Mouse (Mus musculus) liver, embryonic 13.5 days (tissue): Measurements from ENCODE around the gene Armh3. TPM values are rescaled to one million over a fixed set of nuclear protein-coding genes. Genes with fewer than 3 reads are reported as not detected.

Experiments used
- ATAC-seq: fragments of 200-750 bp; cut with Nextera tagmentation; 2 replicates; pipeline ENCODE4 v1.8.0; 2017; ENCODE audit warnings: low read depth, mild to moderate bottlenecking, moderate number of reproducible peaks, moderate library complexity
- DNase-seq: peaks from one replicate; pipeline ENCODE4 v3.0.0; 2022
- H3K27ac ChIP-seq: fragments of 300-500 bp; sonication (generic); 2 replicates; pipeline ENCODE4 v1.5.1; 2015; ENCODE audit warnings: moderate library complexity, mild to moderate bottlenecking, inconsistent platforms
- H3K27me3 ChIP-seq: fragments of 300-500 bp; sonication (generic); 2 replicates; pipeline ENCODE4 v1.6.1; 2015; ENCODE audit warnings: mild to moderate bottlenecking, inconsistent platforms
- H3K36me3 ChIP-seq: fragments of 300-500 bp; sonication (generic); 2 replicates; pipeline ENCODE4 v1.6.1; 2015; ENCODE audit warnings: mild to moderate bottlenecking, inconsistent platforms
- H3K4me1 ChIP-seq: fragments of 300-500 bp; sonication (generic); replicated peaks from 2 replicates; pipeline ENCODE4 v1.6.1; 2015; ENCODE audit warnings: inconsistent platforms
- H3K4me2 ChIP-seq: fragments of 300-500 bp; sonication (generic); 2 replicates; pipeline ENCODE4 v1.6.1; 2015; ENCODE audit warnings: inconsistent platforms, mild to moderate bottlenecking, moderate library complexity
- H3K4me3 ChIP-seq: fragments of 300-500 bp; sonication (generic); replicated peaks from 2 replicates; pipeline ENCODE4 v1.5.1; 2015; ENCODE audit warnings: mild to moderate bottlenecking, inconsistent platforms
- H3K9ac ChIP-seq: fragments of 300-500 bp; sonication (generic); 2 replicates; pipeline ENCODE4 v1.6.1; 2015; ENCODE audit warnings: mild to moderate bottlenecking, inconsistent platforms
- H3K9me3 ChIP-seq: fragments of 300-500 bp; sonication (generic); replicated peaks from 2 replicates; pipeline ENCODE4 v1.6.1; 2016; ENCODE audit warnings: inconsistent platforms
- WGBS: fragments of 180-500 bp; shearing (Covaris S2); methylation state at CpG from one replicate; pipeline ENCODE4 v1.1.7; 2015; ENCODE audit not compliant: insufficient replicate concordance; 5-methylcytosine and 5-hydroxymethylcytosine counted together
- polyA plus RNA-seq: library from polyadenylated mRNA; unstranded; fragments of >200 nt; fragmentation: Nextera tagmentation; extraction: Ambion mirVana; gene quantifications from 2 replicates; pipeline ENCODE4 v1.2.1, GENCODE M21; 2015

Gene Armh3
- polyA plus RNA-seq, 1 experiment from 2014 or later, result 4.3 TPM

DNA sequence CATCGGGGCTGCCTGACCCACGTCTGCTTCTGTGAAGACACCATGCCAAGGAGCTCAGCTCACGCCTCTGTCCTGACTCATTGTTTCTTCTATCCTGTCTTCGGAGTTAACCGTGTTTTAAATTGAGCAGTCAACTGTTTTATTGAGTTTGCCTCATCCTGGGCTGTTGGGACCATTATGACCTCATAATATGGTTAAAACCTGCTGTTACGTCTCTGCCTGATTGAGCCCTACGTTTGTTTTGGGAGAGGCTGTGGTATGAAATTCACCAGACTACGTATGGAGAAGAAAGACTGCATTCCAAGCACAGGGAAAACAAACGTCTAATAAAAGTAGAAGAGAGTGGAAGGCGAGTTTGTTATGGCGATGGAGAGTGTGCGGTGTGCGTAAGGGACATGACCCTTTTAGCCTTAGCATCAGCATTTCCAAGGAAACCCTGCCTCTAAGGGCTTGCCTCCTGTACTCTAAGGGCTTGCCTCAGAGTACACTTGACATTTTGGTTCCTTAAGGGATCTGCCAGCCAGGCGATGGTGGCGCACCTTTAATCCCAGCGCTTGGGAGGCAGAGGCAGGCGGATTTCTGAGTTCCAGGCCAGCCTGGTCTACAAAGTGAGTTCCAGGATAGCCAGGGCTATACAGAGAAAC is 214.2 kb downstream of the Armh3 start:
- peaks cover 24% of the 10 kb centered on the region for H3K36me3 ChIP-seq
- no peaks in the 10 kb centered on the region for H3K27me3 ChIP-seq
- 35% methylated on average over 17 of the region's 17 CpGs for WGBS
- H3K4me1 ChIP-seq, result peaks cover 55% of the 10 kb centered on the region
- ATAC-seq (no peak), DNase-seq (no peak)
- H3K9ac ChIP-seq, result peak overlapping the region; percentile 99
- peak overlapping the region; percentile 97 for H3K27ac ChIP-seq
- H3K4me3 ChIP-seq, result peak overlapping the region; percentile 100
- peak overlapping the region; percentile 85 for H3K4me2 ChIP-seq
- H3K9me3 ChIP-seq, result no peaks in the 10 kb centered on the region

DNA sequence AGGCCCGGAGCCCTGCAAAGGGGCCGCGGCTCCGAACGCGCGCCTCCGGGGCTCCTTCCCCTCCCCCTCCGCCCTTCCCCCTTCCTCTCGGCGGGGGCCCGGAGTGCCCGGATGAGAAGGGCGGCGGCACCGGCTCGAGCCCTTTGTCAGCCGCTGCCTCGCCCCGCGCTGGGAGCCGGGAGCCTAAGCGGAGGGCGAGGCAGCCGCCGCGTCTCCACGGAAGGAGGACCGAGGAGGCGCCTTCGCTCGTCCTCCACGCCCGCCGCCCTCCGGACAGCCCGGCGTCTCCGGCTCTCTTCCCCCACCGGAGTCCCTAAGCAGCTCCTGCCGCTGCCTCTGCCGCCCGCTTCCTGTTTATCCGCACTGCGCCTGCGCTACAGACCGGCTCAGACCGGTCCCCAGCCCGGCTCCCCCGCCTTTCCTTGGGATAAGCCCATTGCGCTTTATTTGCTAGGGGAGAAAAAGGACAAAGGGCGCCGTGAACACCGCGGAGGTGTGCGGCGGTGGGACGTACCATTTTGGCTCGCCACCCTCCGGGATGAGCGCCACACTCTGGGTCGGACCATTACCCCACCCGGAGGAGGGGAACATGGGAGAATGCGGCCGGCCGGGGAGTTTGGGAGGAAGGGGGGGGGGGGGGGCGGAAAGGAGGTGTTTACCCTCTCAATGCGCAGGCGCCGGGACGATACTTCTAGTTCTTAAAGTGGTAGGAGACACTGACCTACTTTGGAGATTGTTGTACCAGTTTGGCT is 214.9 kb downstream of the Armh3 start, which contains the start of gene Mgea5:
TSS of gene Mgea5 (minus strand) at position 657 of the 752 bp plus-strand sequence.
- no peaks in the 10 kb centered on the region for H3K27me3 ChIP-seq
- H3K4me1 ChIP-seq, result peaks cover 48% of the 10 kb centered on the region
- no peaks in the 10 kb centered on the region for H3K9me3 ChIP-seq
- H3K36me3 ChIP-seq, result peaks cover 31% of the 10 kb centered on the region
- peak within 1 kb of the TSS; percentile 97 for H3K27ac ChIP-seq
- DNase-seq (peak; percentile 98), ATAC-seq (peak; percentile 94)
- H3K4me2 ChIP-seq, result peak within 1 kb of the TSS; percentile 85
- H3K4me3 ChIP-seq, result peak within 1 kb of the TSS; percentile 100
- H3K9ac ChIP-seq, result peak within 1 kb of the TSS; percentile 99
- under 1% methylated on average over 51 of the region's 71 CpGs for WGBS

DNA sequence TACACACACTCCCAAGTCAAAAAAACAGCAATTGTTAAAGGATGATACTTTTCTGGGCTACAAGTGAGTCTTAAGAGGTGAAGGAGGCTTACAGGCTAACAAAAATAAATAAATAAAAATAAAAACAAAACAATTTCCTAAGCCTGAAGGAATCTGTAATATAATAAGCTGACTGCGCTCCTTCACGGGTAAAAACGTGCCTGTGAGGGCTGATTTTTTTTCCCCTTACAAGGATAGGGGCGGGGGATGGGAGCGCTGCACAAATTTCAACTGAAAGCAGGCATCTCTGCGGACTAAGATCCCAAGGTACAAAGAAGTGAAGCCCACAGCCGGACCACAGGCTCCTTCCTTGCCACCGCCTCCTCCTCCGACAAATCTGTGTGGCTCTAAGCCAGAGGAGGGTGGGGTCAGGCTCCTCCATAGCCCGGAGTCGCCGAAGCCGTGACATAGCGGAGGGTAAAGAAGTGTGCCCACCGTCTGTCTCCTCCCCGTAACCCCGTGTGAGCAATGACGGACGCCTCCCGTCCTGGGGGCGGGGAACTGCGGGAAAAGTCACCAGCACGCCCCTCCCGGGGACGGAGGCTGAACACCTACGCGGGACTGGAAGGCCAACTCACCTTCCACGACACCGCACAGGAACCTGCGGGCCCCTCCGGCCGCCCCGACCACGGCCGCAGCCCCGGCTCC is 215.8 kb downstream of the Armh3 start:
- Histone ChIP-seq H3K27me3 (no peaks in the 10 kb centered on the region), H3K4me1 (peaks cover 46% of the 10 kb centered on the region)

DNA sequence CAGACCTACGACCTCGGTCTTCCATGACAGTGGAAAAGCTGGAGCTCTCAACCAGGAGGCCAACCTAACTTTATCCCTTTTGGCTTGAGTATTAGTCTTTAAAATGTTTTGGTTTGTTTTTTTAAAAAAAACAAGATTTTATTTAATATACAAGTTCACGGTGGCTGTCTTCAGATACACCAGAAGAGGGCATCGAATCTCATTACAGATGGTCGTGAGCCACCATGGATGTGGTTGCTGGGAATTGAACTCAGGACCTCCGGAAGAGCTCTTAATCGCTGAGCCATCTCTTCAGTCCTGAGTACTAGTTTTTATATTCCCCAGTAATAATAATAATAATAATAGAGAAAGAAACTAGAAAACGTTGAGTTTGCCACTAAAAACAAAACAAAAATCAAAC is 216.6 kb downstream of the Armh3 start:
- Histone ChIP-seq H3K4me2 (peak overlapping the region; percentile 85), H3K27me3 (no peaks in the 10 kb centered on the region), H3K9ac (peak overlapping the region; percentile 99), H3K9me3 (no peaks in the 10 kb centered on the region), H3K4me1 (peaks cover 46% of the 10 kb centered on the region), H3K27ac (no peak overlapping the region), H3K4me3 (peak overlapping the region; percentile 100), H3K36me3 (peaks cover 48% of the 10 kb centered on the region)
- no peak for DNase-seq
- WGBS, result 56% methylated on average over 8 of the region's 8 CpGs
- ATAC-seq, result no peak

More for the DNA sequence above, 215.8 kb downstream of the Armh3 start:
- DNase-seq (peak; percentile 69), ATAC-seq (peak; percentile 50)
- Histone ChIP-seq H3K36me3 (peaks cover 40% of the 10 kb centered on the region), H3K27ac (peak overlapping the region; percentile 97), H3K4me3 (peak overlapping the region; percentile 100), H3K4me2 (peak overlapping the region; percentile 85), H3K9me3 (no peaks in the 10 kb centered on the region), H3K9ac (peak overlapping the region; percentile 99)
- WGBS, result under 1% methylated on average over 36 of the region's 36 CpGs

DNA sequence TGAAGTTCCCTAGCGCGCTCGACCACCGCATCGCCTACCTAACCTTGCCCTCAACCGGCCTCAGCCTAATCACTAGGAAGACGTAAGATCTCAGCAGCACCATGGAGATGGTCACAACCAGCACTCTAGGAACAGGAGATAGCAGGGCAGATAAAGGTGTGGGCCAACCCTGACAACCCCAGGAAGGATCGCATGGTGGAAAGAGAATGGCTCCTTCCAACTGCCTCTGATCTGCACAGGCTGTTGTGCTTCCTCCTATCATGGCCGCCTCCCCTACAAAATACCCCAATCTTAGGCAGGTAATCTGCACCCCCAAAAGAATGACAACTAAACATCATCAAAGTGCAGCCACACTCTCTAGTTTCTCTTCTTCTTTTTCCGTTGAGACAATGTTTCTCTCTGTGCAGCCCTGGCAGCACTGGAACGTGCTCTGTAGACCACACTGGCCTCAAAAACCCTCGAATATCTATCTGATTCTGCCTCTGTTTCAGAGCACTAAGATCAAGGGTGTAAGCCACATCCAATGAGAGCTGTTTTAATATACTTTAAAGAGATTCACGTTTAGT is 217.9 kb downstream of the Armh3 start:
- peak overlapping the region; percentile 100 for H3K4me3 ChIP-seq
- peaks cover 60% of the 10 kb centered on the region for H3K36me3 ChIP-seq
- no peak for ATAC-seq

DNA sequence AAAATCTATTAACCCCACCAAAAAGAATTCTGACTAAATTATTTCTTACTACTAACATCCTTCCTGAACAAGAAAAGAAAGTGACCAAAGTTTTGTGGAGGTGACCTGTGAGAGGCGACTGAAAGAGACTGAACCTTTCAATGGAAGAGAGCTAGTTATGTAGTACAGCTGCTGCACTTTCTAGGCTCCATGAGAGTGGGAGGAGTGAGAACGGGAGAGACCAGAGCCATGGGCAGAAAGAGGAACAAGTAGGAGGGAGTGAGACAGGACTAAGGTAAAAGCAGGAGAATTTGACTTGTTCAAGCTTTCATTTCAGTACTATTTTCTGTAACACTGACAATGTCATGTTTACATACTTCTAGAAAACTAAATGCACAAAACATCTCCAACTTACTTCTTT is 222.8 kb downstream of the Armh3 start:
- DNase-seq (no peak), ATAC-seq (no peak)
- WGBS, result 66% methylated on average over 2 of the region's 2 CpGs

More for the DNA sequence above, 217.9 kb downstream of the Armh3 start:
- H3K9ac ChIP-seq, result peak overlapping the region; percentile 99; the same call in 1 of the 2 replicates
- no peaks in the 10 kb centered on the region for H3K27me3 ChIP-seq
- peaks cover 43% of the 10 kb centered on the region for H3K4me1 ChIP-seq
- WGBS, result 65% methylated on average over 13 of the region's 13 CpGs
- peak overlapping the region; percentile 85 for H3K4me2 ChIP-seq
- DNase-seq, result no peak
- H3K9me3 ChIP-seq, result no peaks in the 10 kb centered on the region
- H3K27ac ChIP-seq, result no peak overlapping the region; the same call in 1 of the 2 replicates

DNA sequence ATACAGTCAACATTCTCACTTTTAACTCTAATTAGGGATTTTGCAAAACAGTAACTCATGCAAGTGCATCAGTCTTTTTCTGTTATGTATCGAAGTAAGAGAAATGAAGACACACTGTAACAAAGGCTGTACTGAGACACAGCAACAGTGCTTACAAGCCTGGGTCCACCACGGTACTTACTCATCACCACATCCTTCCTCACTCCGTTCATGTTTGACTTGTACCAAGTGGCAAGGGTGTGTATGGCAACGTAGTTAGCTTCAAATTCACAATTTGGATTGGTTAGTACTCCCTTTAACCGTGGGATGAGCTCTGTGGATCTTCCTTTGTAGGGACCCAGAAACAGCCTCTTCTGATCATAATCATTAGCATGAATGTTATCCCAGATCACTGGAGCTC is 226.8 kb downstream of the Armh3 start:
- H3K36me3 ChIP-seq, result peaks cover 98% of the 10 kb centered on the region
- no peaks in the 10 kb centered on the region for H3K27me3 ChIP-seq
- WGBS, result 79% methylated on average over 5 of the region's 5 CpGs
- ATAC-seq (no peak), DNase-seq (no peak)
- no peaks in the 10 kb centered on the region for H3K4me1 ChIP-seq
- H3K27ac ChIP-seq, result no peak overlapping the region
- no peak overlapping the region for H3K4me2 ChIP-seq
- H3K9ac ChIP-seq, result no peak overlapping the region
- H3K9me3 ChIP-seq, result no peaks in the 10 kb centered on the region
- H3K4me3 ChIP-seq, result no peak overlapping the region

More for the DNA sequence above, 222.8 kb downstream of the Armh3 start:
- H3K4me2 ChIP-seq, result no peak overlapping the region
- no peak overlapping the region for H3K27ac ChIP-seq
- peaks cover 99% of the 10 kb centered on the region for H3K36me3 ChIP-seq
- no peaks in the 10 kb centered on the region for H3K9me3 ChIP-seq
- peaks cover 13% of the 10 kb centered on the region for H3K4me1 ChIP-seq
- no peaks in the 10 kb centered on the region for H3K27me3 ChIP-seq
- no peak overlapping the region for H3K9ac ChIP-seq
- H3K4me3 ChIP-seq, result no peak overlapping the region

Other genes with a start within 250 kb of the Armh3 start
- gene Npm3, start 248.9 kb downstream of the Armh3 start, polyA plus RNA-seq, result 13.9 and 15.4 TPM in 2 replicates
- gene Mgea5, start 214.7 kb downstream of the Armh3 start, polyA plus RNA-seq, result 17.7 and 19.1 TPM in 2 replicates
- gene Kcnip2, start 182.4 kb downstream of the Armh3 start, polyA plus RNA-seq, result 1.3 and 1.6 TPM in 2 replicates
- 2.7 and 2.9 TPM in 2 replicates for gene Hps6, start 5.0 kb upstream of the Armh3 start, polyA plus RNA-seq
- gene Pprc1, start 46.4 kb upstream of the Armh3 start, polyA plus RNA-seq, result 19.5 and 23.8 TPM in 2 replicates
- 31.9 and 34.9 TPM in 2 replicates for gene Ldb1, start 46.7 kb upstream of the Armh3 start, polyA plus RNA-seq
- gene Nolc1, start 77.4 kb upstream of the Armh3 start, polyA plus RNA-seq, result 105 and 118 TPM in 2 replicates
- gene Elovl3, start 133.4 kb upstream of the Armh3 start, polyA plus RNA-seq, result 0.07 TPM in 1 of 2 replicates, not detected in the other
- 0.17 and 0.25 TPM in 2 replicates for gene Pitx3, start 149.8 kb upstream of the Armh3 start, polyA plus RNA-seq
- gene Gbf1, start 154.0 kb upstream of the Armh3 start, polyA plus RNA-seq, result 18.1 and 20.1 TPM in 2 replicates